Mouse (Mus musculus): ENCODE results near the gene Sema3c.

Gene Sema3c

GRCm38 (mm10) chr5:17648865-17649542, 74.9 kb downstream of the Sema3c start:
- DNase-seq, result no peak

- no peak for DNase-seq
Observed at GRCm38 (mm10) chr5:17661223-17661622, 87.1 kb downstream of the Sema3c start.

- no peak for DNase-seq
Observed at GRCm38 (mm10) chr5:17671356-17671755, 97.3 kb downstream of the Sema3c start.

GRCm38 (mm10) chr5:17680862-17681261, 106.8 kb downstream of the Sema3c start:
- no peak for DNase-seq

GRCm38 (mm10) chr5:17689121-17689520, 115.0 kb downstream of the Sema3c start:
- DNase-seq, result no peak

GRCm38 (mm10) chr5:17689604-17690003, 115.5 kb downstream of the Sema3c start:
- no peak for DNase-seq

- no peak for DNase-seq
Observed at GRCm38 (mm10) chr5:17695366-17695765, 121.3 kb downstream of the Sema3c start.

- no peak for DNase-seq
Observed at GRCm38 (mm10) chr5:17698905-17699304, 124.8 kb downstream of the Sema3c start.

- no peak for DNase-seq
Observed at GRCm38 (mm10) chr5:17704160-17704559, 130.1 kb downstream of the Sema3c start.

- no peak for DNase-seq
Observed at GRCm38 (mm10) chr5:17707086-17707485, 133.0 kb downstream of the Sema3c start.

- DNase-seq, result no peak
Observed at GRCm38 (mm10) chr5:17712374-17712773, 138.3 kb downstream of the Sema3c start.

GRCm38 (mm10) chr5:17715206-17715605, 141.1 kb downstream of the Sema3c start:
- DNase-seq, result no peak

GRCm38 (mm10) chr5:17720011-17720410, 145.9 kb downstream of the Sema3c start:
- no peak for DNase-seq

- DNase-seq, result no peak
Observed at GRCm38 (mm10) chr5:17724031-17724430, 149.9 kb downstream of the Sema3c start.

- no peak for DNase-seq
Observed at GRCm38 (mm10) chr5:17728047-17728446, 154.0 kb downstream of the Sema3c start.

- no peak for DNase-seq
Observed at GRCm38 (mm10) chr5:17739805-17740204, 165.7 kb downstream of the Sema3c start.

- DNase-seq, result no peak
Observed at GRCm38 (mm10) chr5:17746520-17746919, 172.4 kb downstream of the Sema3c start.

GRCm38 (mm10) chr5:17747143-17747542, 173.1 kb downstream of the Sema3c start:
- DNase-seq, result no peak

GRCm38 (mm10) chr5:17748293-17748692, 174.2 kb downstream of the Sema3c start:
- DNase-seq, result no peak

- DNase-seq, result no peak
Observed at GRCm38 (mm10) chr5:17753471-17754005, 179.5 kb downstream of the Sema3c start.

GRCm38 (mm10) chr5:17766006-17766677, 192.1 kb downstream of the Sema3c start:
- no peak for DNase-seq

GRCm38 (mm10) chr5:17770328-17770727, 196.2 kb downstream of the Sema3c start:
- DNase-seq, result no peak

- DNase-seq, result no peak
Observed at GRCm38 (mm10) chr5:17776571-17776970, 202.5 kb downstream of the Sema3c start.
